Mouse (Mus musculus) heart, embryonic 10.5 days (tissue): Measurements from ENCODE around the gene Sall1. TPM values are rescaled to one million over a fixed set of nuclear protein-coding genes. Genes with fewer than 3 reads are reported as not detected.

Experiments used
- DNase-seq: peaks from one replicate; pipeline ENCODE4 v3.0.0-alpha.2; 2017; ENCODE audit warnings: low spot score
- H3K27ac ChIP-seq: fragments of 300-500 bp; sonication (generic); 2 replicates; pipeline ENCODE4 v1.5.1; 2016; ENCODE audit warnings: mild to moderate bottlenecking
- H3K27me3 ChIP-seq: fragments of 300-500 bp; sonication (generic); 2 replicates; pipeline ENCODE4 v1.6.1; 2016; ENCODE audit warnings: mild to moderate bottlenecking; ENCODE audit not compliant: poor library complexity, insufficient read depth, severe bottlenecking
- H3K36me3 ChIP-seq: fragments of 300-500 bp; sonication (generic); 2 replicates; pipeline ENCODE4 v1.6.1; 2016; ENCODE audit warnings: mild to moderate bottlenecking, moderate library complexity
- H3K4me1 ChIP-seq: fragments of 300-500 bp; sonication (generic); 2 replicates; pipeline ENCODE4 v1.6.1; 2016; ENCODE audit warnings: mild to moderate bottlenecking
- H3K4me3 ChIP-seq: fragments of 300-500 bp; sonication (generic); 2 replicates; pipeline ENCODE4 v1.5.1; 2016; ENCODE audit warnings: mild to moderate bottlenecking, moderate library complexity
- H3K9me3 ChIP-seq: fragments of 300-500 bp; sonication (generic); 2 replicates; pipeline ENCODE4 v1.6.1; 2016; ENCODE audit warnings: mild to moderate bottlenecking, moderate library complexity
- WGBS: fragments of 180-500 bp; shearing (Covaris S2); methylation state at CpG from one replicate; pipeline ENCODE4 v1.1.7; 2016; 5-methylcytosine and 5-hydroxymethylcytosine counted together
- polyA plus RNA-seq: library from polyadenylated mRNA; unstranded; fragments of >200 nt; fragmentation: Nextera tagmentation; extraction: Ambion mirVana; gene quantifications from 2 replicates; pipeline ENCODE4 v1.2.1, GENCODE M21; 2016

The Sall1 gene
- polyA plus RNA-seq, 1 experiment from 2014 or later = 5.9 TPM

GRCm38 (mm10) chr8:89026139-89026520, 17.8 kb downstream of the Sall1 start:
- 11% methylated on average over 12 of the region's 13 CpGs for WGBS
- Histone ChIP-seq H3K27ac (peak overlapping the region; percentile 83), H3K9me3 (no peaks in the 10 kb centered on the region), H3K36me3 (peaks cover 31% of the 10 kb centered on the region), H3K4me1 (peaks cover 42% of the 10 kb centered on the region), H3K27me3 (peaks cover 10% of the 10 kb centered on the region), H3K4me3 (peak overlapping the region; percentile 59)
- DNase-seq = no peak

DNA sequence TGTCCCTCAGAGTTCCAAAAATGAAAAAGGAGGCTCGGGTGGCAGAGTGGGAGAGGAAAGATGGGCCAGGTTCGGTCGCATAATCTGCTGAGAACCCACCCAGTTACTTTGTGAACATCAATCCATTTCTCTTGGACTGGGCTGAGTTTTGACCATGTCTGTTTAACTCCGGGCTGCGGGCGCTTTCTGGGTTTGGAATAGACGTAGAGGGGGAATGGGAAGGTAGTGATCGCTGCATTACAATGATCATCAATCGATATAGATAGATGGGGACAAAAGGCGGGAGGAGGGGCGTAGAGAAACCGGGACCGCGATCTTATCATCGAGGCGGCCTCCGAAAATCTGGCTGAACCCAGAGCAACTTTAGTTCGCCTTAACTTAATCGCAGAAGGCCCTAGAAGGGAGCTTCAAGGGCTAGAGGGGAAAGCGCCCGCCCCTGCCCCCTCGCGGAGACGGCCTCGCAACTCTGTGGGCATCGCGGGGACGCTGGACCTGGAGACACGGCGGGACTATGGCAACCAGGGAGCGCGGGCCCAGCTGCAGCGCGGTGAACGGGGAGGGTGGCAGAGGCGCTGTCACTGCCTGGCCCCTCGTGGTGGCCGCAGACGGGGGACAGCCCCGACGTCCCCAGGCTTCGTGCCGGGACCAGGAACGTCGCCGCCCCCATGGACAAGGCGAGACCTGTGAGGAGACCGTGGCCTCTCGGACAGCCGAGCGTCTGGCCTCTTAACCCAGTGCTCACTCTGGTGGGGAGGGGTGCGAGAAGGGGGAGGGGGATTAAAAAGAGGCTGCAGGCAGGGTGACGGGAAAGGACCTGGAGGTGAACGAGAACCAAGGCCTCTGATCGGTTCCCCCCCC, 18.5 kb downstream of the Sall1 start:
- H3K36me3 ChIP-seq = peaks cover 24% of the 10 kb centered on the region
- H3K9me3 ChIP-seq = no peaks in the 10 kb centered on the region
- H3K4me1 ChIP-seq = peaks cover 47% of the 10 kb centered on the region
- 3% methylated on average over 54 of the region's 55 CpGs for WGBS
- peak overlapping the region; percentile 83 for H3K27ac ChIP-seq
- H3K27me3 ChIP-seq = peaks cover 10% of the 10 kb centered on the region
- peak overlapping the region; percentile 59 for H3K4me3 ChIP-seq
- DNase-seq = peak; percentile 84

- Histone ChIP-seq H3K27me3 (peaks cover 5% of the 10 kb centered on the region), H3K4me3 (peak overlapping the region; percentile 59), H3K27ac (0 out of 2 replicates have a peak overlapping the region, but pooled peaks have one; percentile 36), H3K36me3 (peaks cover 17% of the 10 kb centered on the region), H3K9me3 (no peaks in the 10 kb centered on the region), H3K4me1 (peaks cover 51% of the 10 kb centered on the region)
- no peak for DNase-seq
- WGBS = 11% methylated on average over 6 of the region's 6 CpGs
These were observed 19.2 kb downstream of the Sall1 start for GRCm38 (mm10) chr8:89024796-89025195.

DNA sequence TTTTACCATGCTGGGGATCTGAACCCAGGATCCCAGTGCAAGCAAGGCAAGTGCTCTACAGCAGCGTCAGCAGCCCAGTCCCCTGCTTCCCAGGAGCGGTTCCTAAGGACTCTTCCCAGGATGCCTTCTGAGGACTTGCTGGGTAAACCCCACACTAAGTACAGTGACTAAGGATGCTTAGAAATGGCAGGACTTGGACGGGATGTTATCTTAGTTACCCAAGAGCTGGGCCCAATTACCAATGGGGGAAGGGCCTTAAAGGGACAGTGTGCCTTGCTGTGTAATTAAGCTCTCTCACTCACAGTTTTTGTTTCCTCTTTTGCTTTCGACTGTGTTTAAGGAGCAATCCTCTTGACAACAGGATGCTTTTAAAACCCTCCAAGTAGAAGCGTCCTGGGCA, 22.8 kb downstream of the Sall1 start:
- Histone ChIP-seq H3K27me3 (no peaks in the 10 kb centered on the region), H3K27ac (peak overlapping the region; percentile 47; the same call in 1 of the 2 replicates), H3K9me3 (no peaks in the 10 kb centered on the region), H3K4me1 (peaks cover 35% of the 10 kb centered on the region), H3K4me3 (peak overlapping the region; percentile 24), H3K36me3 (no peaks in the 10 kb centered on the region)
- DNase-seq = no peak
- WGBS = 2% methylated on average over 5 of the region's 5 CpGs

DNA sequence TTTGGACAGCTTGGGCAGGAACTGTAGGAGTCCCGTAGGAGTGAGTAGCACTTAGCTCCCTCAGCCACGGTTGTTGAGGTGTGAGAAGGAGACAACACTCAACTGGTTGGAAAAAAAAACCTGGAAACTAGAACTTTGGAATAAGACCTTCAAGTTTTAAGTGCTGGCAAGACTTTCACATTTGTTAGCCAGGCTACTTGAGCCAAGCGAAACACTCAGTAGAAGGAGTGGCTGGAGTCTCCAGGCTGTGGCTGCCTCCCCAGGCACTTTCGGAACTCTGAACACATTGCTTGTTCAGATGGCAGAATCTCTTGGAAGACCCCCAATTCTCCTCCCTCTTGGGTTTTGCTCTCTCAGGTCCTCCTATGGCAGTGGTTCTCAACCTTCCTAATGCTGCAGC, 26.1 kb downstream of the Sall1 start:
- Histone ChIP-seq H3K4me3 (no peak overlapping the region), H3K27me3 (no peaks in the 10 kb centered on the region), H3K27ac (no peak overlapping the region), H3K36me3 (no peaks in the 10 kb centered on the region), H3K4me1 (peaks cover 25% of the 10 kb centered on the region), H3K9me3 (no peaks in the 10 kb centered on the region)
- DNase-seq = no peak
- WGBS = 59% methylated on average over 4 of the region's 4 CpGs

GRCm38 (mm10) chr8:89016465-89017070, 27.4 kb downstream of the Sall1 start:
- no peaks in the 10 kb centered on the region for H3K36me3 ChIP-seq
- H3K4me1 ChIP-seq = peaks cover 25% of the 10 kb centered on the region
- DNase-seq = no peak
- no peak overlapping the region for H3K27ac ChIP-seq
- H3K27me3 ChIP-seq = no peaks in the 10 kb centered on the region
- WGBS = 80% methylated on average over 7 of the region's 7 CpGs
- H3K4me3 ChIP-seq = no peak overlapping the region
- H3K9me3 ChIP-seq = no peaks in the 10 kb centered on the region

DNA sequence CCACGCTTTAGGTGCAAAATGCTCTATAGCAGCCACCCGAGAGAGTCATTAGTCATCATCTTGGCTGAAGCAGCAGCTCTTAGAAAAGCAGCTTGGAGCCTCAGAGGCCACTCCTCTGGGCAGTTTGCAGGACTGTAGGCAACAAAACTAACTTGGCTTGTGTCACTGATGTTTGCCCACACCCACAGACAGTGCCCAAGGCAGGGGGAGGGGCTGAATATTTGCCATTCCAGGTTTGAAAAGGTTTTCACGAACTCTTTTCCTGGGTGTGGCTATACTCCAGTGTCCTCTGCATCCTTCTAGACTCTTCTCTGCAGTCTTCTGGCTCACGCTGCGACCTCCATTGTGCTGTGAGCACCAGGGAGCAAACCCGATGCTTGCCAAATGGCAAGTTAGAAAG, 28.4 kb downstream of the Sall1 start:
- no peaks in the 10 kb centered on the region for H3K36me3 ChIP-seq
- H3K27me3 ChIP-seq = 0 out of 2 replicates have a peak, but pooled peaks cover 4% of the 10 kb centered on the region
- DNase-seq = no peak
- no peaks in the 10 kb centered on the region for H3K9me3 ChIP-seq
- H3K4me3 ChIP-seq = no peak overlapping the region
- H3K4me1 ChIP-seq = peaks cover 16% of the 10 kb centered on the region
- H3K27ac ChIP-seq = no peak overlapping the region
- 60% methylated on average over 6 of the region's 6 CpGs for WGBS

GRCm38 (mm10) chr8:89012853-89013534, 31.0 kb downstream of the Sall1 start:
- DNase-seq = no peak
- no peak overlapping the region for H3K27ac ChIP-seq

DNA sequence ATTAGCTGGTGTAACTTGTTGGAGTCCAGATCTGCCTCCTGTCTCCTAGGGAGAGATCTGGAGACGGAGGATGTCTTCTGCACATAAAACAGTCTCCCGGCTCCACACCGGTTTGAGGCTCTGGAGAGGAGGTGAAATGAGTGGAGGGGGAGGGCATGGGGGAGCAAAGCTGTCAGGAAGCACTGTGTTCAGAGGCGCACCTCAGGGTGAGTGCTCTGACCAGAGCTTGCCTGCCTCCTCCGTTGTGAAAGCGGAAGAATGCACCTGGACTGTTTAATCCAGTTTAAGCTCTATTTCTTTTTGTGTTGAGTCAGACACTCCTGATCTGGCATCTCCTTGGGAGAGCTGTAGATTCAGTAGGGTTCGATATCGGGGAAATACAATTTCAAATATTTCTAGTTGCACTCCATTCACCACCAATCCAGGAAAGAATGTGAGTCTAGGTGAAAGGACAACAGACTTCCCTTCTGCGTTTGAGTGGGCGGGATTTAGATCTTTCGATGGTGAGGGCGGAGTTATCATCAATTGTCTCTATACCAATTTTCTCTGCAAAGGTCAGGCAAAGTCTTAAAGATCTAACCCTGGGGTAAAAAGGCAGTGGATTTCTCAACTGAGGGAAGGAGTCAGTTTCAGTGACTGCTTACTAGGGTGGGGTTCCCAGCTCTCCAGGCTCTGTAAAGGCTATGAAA, 31.8 kb downstream of the Sall1 start:
- no peak for DNase-seq
- Histone ChIP-seq H3K4me1 (peaks cover 18% of the 10 kb centered on the region), H3K4me3 (no peak overlapping the region), H3K9me3 (no peaks in the 10 kb centered on the region), H3K36me3 (no peaks in the 10 kb centered on the region), H3K27ac (no peak overlapping the region), H3K27me3 (peaks cover 24% of the 10 kb centered on the region)
- WGBS = 35% methylated on average over 12 of the region's 12 CpGs

More at GRCm38 (mm10) chr8:89012853-89013534, 31.0 kb downstream of the Sall1 start:
- H3K27me3 ChIP-seq = peaks cover 16% of the 10 kb centered on the region
- H3K4me3 ChIP-seq = no peak overlapping the region
- peaks cover 12% of the 10 kb centered on the region for H3K4me1 ChIP-seq
- no peaks in the 10 kb centered on the region for H3K36me3 ChIP-seq
- H3K9me3 ChIP-seq = no peaks in the 10 kb centered on the region
- 85% methylated on average over 6 of the region's 6 CpGs for WGBS

DNA sequence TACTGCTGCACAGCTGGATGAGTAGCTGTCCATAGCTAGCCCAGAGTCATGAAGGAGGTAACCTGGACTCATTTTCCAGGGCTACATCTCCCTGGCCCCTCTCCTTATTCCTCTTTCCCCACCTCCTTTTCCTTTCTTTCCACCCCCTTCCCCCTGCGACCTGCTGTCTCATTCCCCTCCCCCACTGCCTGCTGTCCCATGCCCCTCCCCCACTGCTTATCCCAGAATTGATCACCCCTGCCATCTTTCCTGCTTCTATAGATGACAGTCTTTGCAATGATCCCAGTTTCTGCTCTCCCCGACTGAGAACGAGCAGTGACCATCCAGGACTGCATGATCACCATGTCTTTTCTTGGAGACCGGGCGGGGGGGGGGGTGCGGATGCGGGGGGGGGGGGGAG, 35.2 kb downstream of the Sall1 start:
- WGBS = 36% methylated on average over 6 of the region's 7 CpGs
- Histone ChIP-seq H3K36me3 (no peaks in the 10 kb centered on the region), H3K4me3 (no peak overlapping the region), H3K27ac (no peak overlapping the region), H3K4me1 (peaks cover 23% of the 10 kb centered on the region), H3K9me3 (no peaks in the 10 kb centered on the region), H3K27me3 (peaks cover 41% of the 10 kb centered on the region)
- no peak for DNase-seq

DNA sequence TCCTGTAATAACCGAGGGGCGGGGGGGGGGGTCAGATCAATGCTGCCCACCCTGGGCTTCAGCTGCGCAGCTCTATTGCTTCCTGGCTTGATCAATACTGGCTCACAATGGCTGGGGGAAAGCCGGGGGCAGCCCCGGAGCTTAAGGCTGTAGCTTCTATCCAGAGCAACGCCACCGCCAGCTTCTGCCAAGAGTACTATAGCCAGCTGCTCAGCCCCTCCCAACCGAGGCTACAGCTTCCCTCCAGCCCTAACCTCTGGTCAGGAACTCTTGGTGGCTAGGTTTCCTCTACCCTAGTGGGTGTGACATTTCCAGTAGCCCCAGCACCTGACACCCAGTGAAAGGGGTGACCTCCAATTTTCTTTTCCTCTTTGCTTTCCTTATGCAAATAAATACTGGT, 36.8 kb downstream of the Sall1 start:
- Histone ChIP-seq H3K4me3 (peak overlapping the region; percentile 69), H3K36me3 (no peaks in the 10 kb centered on the region), H3K27me3 (peaks cover 41% of the 10 kb centered on the region), H3K9me3 (no peaks in the 10 kb centered on the region), H3K27ac (no peak overlapping the region; the same call in 1 of the 2 replicates), H3K4me1 (peaks cover 22% of the 10 kb centered on the region)
- WGBS = 2% methylated on average over 8 of the region's 8 CpGs
- no peak for DNase-seq

DNA sequence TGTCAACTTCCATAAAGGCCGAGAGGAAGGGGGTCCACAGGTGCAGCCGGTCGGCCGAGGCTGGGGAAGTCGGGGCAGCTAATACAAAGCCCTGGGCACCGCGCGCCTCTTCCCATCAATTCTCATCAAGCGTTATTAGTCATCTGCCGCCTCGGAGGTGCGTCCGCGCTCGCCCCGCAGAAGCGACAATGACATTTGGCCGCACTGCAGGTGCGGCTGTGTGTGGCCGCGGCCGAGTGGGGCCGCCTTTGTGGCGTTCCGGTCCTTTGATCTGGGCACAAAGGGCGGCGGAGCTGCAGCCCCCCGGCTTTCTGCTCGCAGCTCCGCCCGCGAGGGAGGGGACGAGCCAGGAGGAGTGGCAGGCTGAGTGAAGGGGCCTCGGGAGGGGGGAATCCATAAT, 37.5 kb downstream of the Sall1 start:
- Histone ChIP-seq H3K4me1 (peaks cover 20% of the 10 kb centered on the region), H3K27me3 (peaks cover 41% of the 10 kb centered on the region), H3K27ac (peak overlapping the region; percentile 63), H3K36me3 (no peaks in the 10 kb centered on the region), H3K9me3 (no peaks in the 10 kb centered on the region), H3K4me3 (peak overlapping the region; percentile 69)
- under 1% methylated on average over 34 of the region's 34 CpGs for WGBS
- no peak for DNase-seq
